Mouse (Mus musculus): ENCODE results near the gene Aff4. TPM values are rescaled to one million over a fixed set of nuclear protein-coding genes. Genes with fewer than 3 reads are reported as not detected.
"Not testable (repeated sequence)": the region's sequence is repeated elsewhere in the genome, so short reads cannot be mapped to it uniquely, and the experiment has no call there.

The Aff4 gene
- polyA plus RNA-seq, 1 experiment from 2014 or later = 80.4 TPM

DNA sequence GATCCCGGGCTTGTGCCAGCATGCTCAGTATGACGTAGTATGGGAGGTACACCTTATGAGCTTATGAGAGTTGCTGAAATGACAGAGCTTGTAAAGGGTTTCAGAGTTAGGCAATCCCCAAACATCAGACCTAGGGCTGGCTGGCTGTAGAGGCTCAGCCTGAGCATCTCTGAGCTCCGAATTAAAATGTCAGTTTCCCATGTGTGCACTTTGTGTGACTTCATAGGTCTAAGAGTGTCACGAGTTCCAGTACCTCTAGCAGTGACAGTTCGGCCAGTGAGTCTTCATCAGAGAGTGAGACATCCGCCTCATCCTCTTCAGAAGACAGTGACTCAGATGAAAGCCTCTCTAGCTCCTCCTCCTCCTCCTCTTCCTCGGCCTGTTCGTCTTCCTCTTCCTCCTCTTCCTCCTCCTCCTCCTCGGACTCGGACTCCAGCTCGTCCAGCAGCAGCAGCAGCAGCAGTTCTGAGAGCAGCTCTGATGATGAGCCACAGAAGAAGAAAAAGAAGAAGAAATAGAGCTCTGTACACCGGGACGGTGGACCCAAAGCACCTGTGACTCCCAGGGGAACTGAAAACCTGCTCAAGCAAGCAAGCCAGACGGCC is 18.5 kb upstream of the Aff4 start:
- no peaks in the 10 kb centered on the region for H3K27me3 ChIP-seq (ENCODE audit: control insufficient read depth, insufficient read depth, low read length)
- ATAC-seq (ENCODE audit: low FRiP score, low TSS enrichment) = no peak
- H3K27ac ChIP-seq (ENCODE audit: low read depth, low read length) = no peak overlapping the region
- H3K4me1 ChIP-seq (ENCODE audit: control insufficient read depth, insufficient read depth, low read length) = no peaks in the 10 kb centered on the region
- no peak overlapping the region for H3K4me2 ChIP-seq (replicated peaks; ENCODE audit: low read depth, low read length)
- H3K9me3 ChIP-seq (ENCODE audit: control insufficient read depth, low read length) = no peaks in the 10 kb centered on the region
- peaks cover 58% of the 10 kb centered on the region for H3K36me3 ChIP-seq (ENCODE audit: control insufficient read depth, insufficient read depth, low read length)
- H3K4me3 ChIP-seq (ENCODE audit: low read length) = no peak overlapping the region
- WGBS = 87% methylated on average over 14 of the region's 14 CpGs
- H3K9ac ChIP-seq (ENCODE audit: low read depth, low read length) = no peak overlapping the region

GRCm38 (mm10) chr11:53335505-53336181 is 15.0 kb upstream of the Aff4 start:
- WGBS = 33% methylated on average over 3 of the region's 3 CpGs

DNA sequence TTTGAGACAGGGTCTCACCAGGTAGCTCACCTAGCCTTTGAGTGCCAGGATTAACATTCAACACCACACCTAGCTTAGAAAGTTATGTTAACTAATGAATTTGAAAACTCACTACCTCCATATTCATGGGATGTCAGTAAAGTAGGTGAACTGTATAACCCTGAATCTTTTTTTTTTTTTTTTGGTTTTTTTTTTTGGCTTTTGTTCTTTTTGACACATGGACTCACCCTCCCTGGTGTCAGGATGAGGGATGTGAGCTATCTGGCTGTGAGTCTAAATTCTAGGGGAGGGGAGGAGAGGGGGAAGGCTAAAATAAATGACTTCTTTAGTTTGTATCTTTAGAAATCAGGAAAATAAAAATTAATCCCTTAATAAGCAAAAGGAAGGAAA is 14.5 kb upstream of the Aff4 start:
- Histone ChIP-seq H3K9ac (ENCODE audit: low read depth, low read length) (no peak overlapping the region), H3K4me2 (replicated peaks; ENCODE audit: low read depth, low read length) (no peak overlapping the region), H3K27me3 (ENCODE audit: control insufficient read depth, insufficient read depth, low read length) (no peaks in the 10 kb centered on the region), H3K4me3 (ENCODE audit: low read length) (no peak overlapping the region), H3K27ac (ENCODE audit: low read depth, low read length) (no peak overlapping the region), H3K9me3 (ENCODE audit: control insufficient read depth, low read length) (no peaks in the 10 kb centered on the region), H3K36me3 (ENCODE audit: control insufficient read depth, insufficient read depth, low read length) (peaks cover 23% of the 10 kb centered on the region), H3K4me1 (ENCODE audit: control insufficient read depth, insufficient read depth, low read length) (no peaks in the 10 kb centered on the region)
- ATAC-seq (ENCODE audit: low FRiP score, low TSS enrichment) = no peak

More at GRCm38 (mm10) chr11:53335505-53336181, 15.0 kb upstream of the Aff4 start:
- Histone ChIP-seq H3K9ac (ENCODE audit: low read depth, low read length) (no peak overlapping the region), H3K4me3 (ENCODE audit: low read length) (no peak overlapping the region), H3K4me2 (replicated peaks; ENCODE audit: low read depth, low read length) (no peak overlapping the region), H3K36me3 (ENCODE audit: control insufficient read depth, insufficient read depth, low read length) (peaks cover 27% of the 10 kb centered on the region), H3K9me3 (ENCODE audit: control insufficient read depth, low read length) (no peaks in the 10 kb centered on the region), H3K4me1 (ENCODE audit: control insufficient read depth, insufficient read depth, low read length) (no peaks in the 10 kb centered on the region), H3K27ac (ENCODE audit: low read depth, low read length) (no peak overlapping the region), H3K27me3 (ENCODE audit: control insufficient read depth, insufficient read depth, low read length) (no peaks in the 10 kb centered on the region)
- no peak for ATAC-seq (ENCODE audit: low FRiP score, low TSS enrichment)

DNA sequence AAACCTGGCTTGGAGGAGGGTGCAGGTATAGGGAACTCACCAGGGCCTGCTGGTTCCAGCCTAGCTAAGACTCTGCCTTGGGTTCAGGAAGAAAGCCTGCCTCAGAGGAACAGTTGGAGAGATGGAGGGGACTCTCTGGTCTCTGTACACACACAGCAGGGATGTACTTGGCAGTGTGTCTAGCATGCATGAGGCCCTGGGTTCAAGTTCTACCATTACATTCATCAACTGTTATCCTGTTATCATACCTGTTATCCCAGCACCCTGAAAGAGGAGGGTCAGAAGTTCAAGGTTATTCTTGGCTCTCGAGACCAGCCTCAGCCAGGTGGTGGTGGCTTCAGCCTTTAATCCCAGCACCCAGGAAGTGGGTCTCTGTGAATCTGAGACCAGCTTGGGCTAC is 13.7 kb upstream of the Aff4 start:
- no peak overlapping the region for H3K27ac ChIP-seq (ENCODE audit: low read depth, low read length)
- H3K4me2 ChIP-seq (replicated peaks; ENCODE audit: low read depth, low read length) = no peak overlapping the region
- no peaks in the 10 kb centered on the region for H3K4me1 ChIP-seq (ENCODE audit: control insufficient read depth, insufficient read depth, low read length)
- 85% methylated on average over 1 of the region's 1 CpGs for WGBS
- peaks cover 16% of the 10 kb centered on the region for H3K36me3 ChIP-seq (ENCODE audit: control insufficient read depth, insufficient read depth, low read length)
- ATAC-seq (ENCODE audit: low FRiP score, low TSS enrichment) = no peak
- no peak overlapping the region for H3K9ac ChIP-seq (ENCODE audit: low read depth, low read length)
- no peaks in the 10 kb centered on the region for H3K27me3 ChIP-seq (ENCODE audit: control insufficient read depth, insufficient read depth, low read length)
- no peaks in the 10 kb centered on the region for H3K9me3 ChIP-seq (ENCODE audit: control insufficient read depth, low read length)
- H3K4me3 ChIP-seq (ENCODE audit: low read length) = no peak overlapping the region

DNA sequence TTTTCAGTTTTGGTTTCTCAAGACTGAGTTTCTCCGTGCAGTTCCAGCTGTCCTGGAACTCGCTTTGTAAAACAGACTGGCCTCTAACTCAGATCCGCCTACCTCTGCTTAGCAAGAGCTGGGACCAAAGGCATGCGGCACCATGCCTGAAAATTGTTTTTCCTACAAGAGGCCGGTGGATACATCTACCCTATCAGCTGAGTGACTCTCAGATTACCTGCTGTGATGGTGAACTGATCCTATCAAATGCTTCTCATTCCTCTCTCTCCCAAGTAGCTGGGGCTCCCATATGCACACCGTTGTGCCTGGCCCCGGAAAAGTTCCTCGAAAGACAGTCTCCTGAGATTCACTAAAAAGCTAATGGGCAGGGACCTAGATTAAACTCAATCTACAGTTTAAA is 12.9 kb upstream of the Aff4 start:
- H3K9ac ChIP-seq (ENCODE audit: low read depth, low read length) = no peak overlapping the region
- no peaks in the 10 kb centered on the region for H3K4me1 ChIP-seq (ENCODE audit: control insufficient read depth, insufficient read depth, low read length)
- H3K27me3 ChIP-seq (ENCODE audit: control insufficient read depth, insufficient read depth, low read length) = no peaks in the 10 kb centered on the region
- WGBS = 81% methylated on average over 8 of the region's 8 CpGs
- H3K9me3 ChIP-seq (ENCODE audit: control insufficient read depth, low read length) = no peaks in the 10 kb centered on the region
- no peak overlapping the region for H3K4me3 ChIP-seq (ENCODE audit: low read length)
- H3K36me3 ChIP-seq (ENCODE audit: control insufficient read depth, insufficient read depth, low read length) = peaks cover 9% of the 10 kb centered on the region
- no peak for ATAC-seq (ENCODE audit: low FRiP score, low TSS enrichment)
- H3K27ac ChIP-seq (ENCODE audit: low read depth, low read length) = no peak overlapping the region
- no peak overlapping the region for H3K4me2 ChIP-seq (replicated peaks; ENCODE audit: low read depth, low read length)

DNA sequence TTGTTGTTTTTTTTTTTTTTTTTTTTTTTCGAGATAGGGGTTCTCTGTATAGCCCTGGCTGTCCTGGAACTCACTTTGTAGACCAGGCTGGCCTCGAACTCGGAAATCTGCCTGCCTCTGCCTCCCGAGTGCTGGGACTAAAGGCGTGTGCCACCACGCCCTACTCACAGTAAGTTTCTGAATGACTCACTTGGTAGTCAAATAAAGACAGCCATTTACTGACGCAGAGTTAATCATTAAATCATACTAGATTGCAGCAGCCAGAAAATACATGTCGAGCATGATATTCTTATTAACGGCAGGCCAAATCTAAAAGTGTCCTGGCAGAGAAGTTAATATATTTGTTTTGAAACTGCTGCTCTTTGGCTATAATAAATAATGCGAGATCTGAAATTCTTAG is 9.6 kb upstream of the Aff4 start:
- H3K4me1 ChIP-seq (ENCODE audit: control insufficient read depth, insufficient read depth, low read length); H3K9ac ChIP-seq (ENCODE audit: low read depth, low read length); H3K36me3 ChIP-seq (ENCODE audit: control insufficient read depth, insufficient read depth, low read length); H3K4me2 ChIP-seq (replicated peaks; ENCODE audit: low read depth, low read length); H3K27ac ChIP-seq (ENCODE audit: low read depth, low read length); H3K4me3 ChIP-seq (ENCODE audit: low read length); H3K9me3 ChIP-seq (ENCODE audit: control insufficient read depth, low read length); H3K27me3 ChIP-seq (ENCODE audit: control insufficient read depth, insufficient read depth, low read length); ATAC-seq (ENCODE audit: low FRiP score, low TSS enrichment): not testable (repeated sequence)
- WGBS = 78% methylated on average over 10 of the region's 10 CpGs

DNA sequence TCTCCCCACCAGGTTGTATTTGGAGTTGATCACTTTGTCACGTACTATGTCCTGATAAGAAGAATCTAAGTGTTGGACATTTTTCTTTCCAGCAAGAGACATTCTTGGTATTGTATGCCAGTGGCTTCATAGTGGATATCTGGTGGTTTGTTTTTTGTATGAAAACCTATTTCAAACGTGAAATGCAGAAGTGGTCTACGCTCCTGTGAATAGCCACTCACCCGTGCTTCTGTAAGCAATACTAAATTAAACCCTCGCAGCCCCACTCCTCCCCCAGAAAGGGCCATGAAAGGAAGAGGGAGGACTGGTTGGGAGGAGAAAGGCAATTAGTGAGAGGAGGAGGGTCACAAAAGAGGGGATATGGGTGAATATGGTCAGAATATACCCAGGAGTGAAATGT is 7.9 kb upstream of the Aff4 start:
- Histone ChIP-seq H3K4me2 (replicated peaks; ENCODE audit: low read depth, low read length) (no peak overlapping the region), H3K9ac (ENCODE audit: low read depth, low read length) (no peak overlapping the region), H3K27me3 (ENCODE audit: control insufficient read depth, insufficient read depth, low read length) (no peaks in the 10 kb centered on the region), H3K9me3 (ENCODE audit: control insufficient read depth, low read length) (no peaks in the 10 kb centered on the region), H3K4me3 (ENCODE audit: low read length) (no peak overlapping the region), H3K36me3 (ENCODE audit: control insufficient read depth, insufficient read depth, low read length) (no peaks in the 10 kb centered on the region), H3K4me1 (ENCODE audit: control insufficient read depth, insufficient read depth, low read length) (no peaks in the 10 kb centered on the region), H3K27ac (ENCODE audit: low read depth, low read length) (no peak overlapping the region)
- 36% methylated on average over 5 of the region's 5 CpGs for WGBS
- ATAC-seq (ENCODE audit: low FRiP score, low TSS enrichment) = no peak

DNA sequence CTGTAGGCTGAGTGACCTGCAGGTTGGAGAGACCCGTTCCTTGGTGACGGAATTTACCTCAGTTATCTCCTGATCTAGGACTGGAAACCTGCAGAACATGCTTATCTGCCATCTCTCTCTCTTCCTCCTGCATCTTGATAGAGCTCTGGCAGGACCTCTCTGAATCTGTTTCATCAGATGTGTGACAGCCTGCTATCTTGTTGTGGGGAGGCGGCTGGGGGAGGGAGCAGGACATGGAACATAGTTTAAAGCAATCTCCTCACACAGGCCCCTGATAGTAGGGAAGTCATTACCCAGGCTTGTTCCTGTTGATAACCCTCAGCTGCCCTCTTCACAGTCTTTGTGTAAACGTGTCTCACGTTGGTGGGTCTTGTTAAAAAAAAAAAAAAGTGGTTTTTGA is 5.3 kb upstream of the Aff4 start:
- Histone ChIP-seq H3K4me2 (replicated peaks; ENCODE audit: low read depth, low read length) (no peak overlapping the region), H3K27me3 (ENCODE audit: control insufficient read depth, insufficient read depth, low read length) (no peaks in the 10 kb centered on the region), H3K4me3 (ENCODE audit: low read length) (no peak overlapping the region), H3K4me1 (ENCODE audit: control insufficient read depth, insufficient read depth, low read length) (no peaks in the 10 kb centered on the region), H3K9ac (ENCODE audit: low read depth, low read length) (no peak overlapping the region), H3K27ac (ENCODE audit: low read depth, low read length) (no peak overlapping the region), H3K36me3 (ENCODE audit: control insufficient read depth, insufficient read depth, low read length) (no peaks in the 10 kb centered on the region), H3K9me3 (ENCODE audit: control insufficient read depth, low read length) (no peaks in the 10 kb centered on the region)
- ATAC-seq (ENCODE audit: low FRiP score, low TSS enrichment) = no peak
- WGBS = 28% methylated on average over 5 of the region's 5 CpGs

- H3K9ac ChIP-seq (ENCODE audit: low read depth, low read length) = no peak overlapping the region
- no peaks in the 10 kb centered on the region for H3K9me3 ChIP-seq (ENCODE audit: control insufficient read depth, low read length)
- 47% methylated on average over 2 of the region's 2 CpGs for WGBS
- H3K4me1 ChIP-seq (ENCODE audit: control insufficient read depth, insufficient read depth, low read length) = no peaks in the 10 kb centered on the region
- H3K4me2 ChIP-seq (replicated peaks; ENCODE audit: low read depth, low read length) = no peak overlapping the region
- no peaks in the 10 kb centered on the region for H3K36me3 ChIP-seq (ENCODE audit: control insufficient read depth, insufficient read depth, low read length)
- H3K4me3 ChIP-seq (ENCODE audit: low read length) = no peak overlapping the region
- no peak overlapping the region for H3K27ac ChIP-seq (ENCODE audit: low read depth, low read length)
- no peak for ATAC-seq (ENCODE audit: low FRiP score, low TSS enrichment)
- H3K27me3 ChIP-seq (ENCODE audit: control insufficient read depth, insufficient read depth, low read length) = no peaks in the 10 kb centered on the region
These were observed 4.9 kb upstream of the Aff4 start for GRCm38 (mm10) chr11:53345738-53346137.
